Mouse (Mus musculus): ENCODE data around the gene Medag. TPM values are rescaled to one million over a fixed set of nuclear protein-coding genes. Genes with fewer than 3 reads are reported as not detected.

The Medag gene
- polyA plus RNA-seq (2012; rRNA removed) = 1.9 and 3.0 TPM in 2 replicates

GRCm38 (mm10) chr5:149411509-149412193 is at the start of gene Medag:
Medag (plus strand) TSS chr5:149411749.

GRCm38 (mm10) chr5:149439531-149440179 is 28.1 kb downstream of the Medag start, which contains the start of gene Tex26:
Tex26 (plus strand) TSS chr5:149439660.

Other genes starting within 250 kb of the Medag start
- gene Uspl1, start 227.4 kb upstream of the Medag start, polyA plus RNA-seq (2012; rRNA removed) = 32.6 and 33.0 TPM in 2 replicates
- gene Hmgb1, start 227.3 kb upstream of the Medag start, polyA plus RNA-seq (2012; rRNA removed) = 529 and 626 TPM in 2 replicates
- 16.3 and 16.7 TPM in 2 replicates for gene Alox5ap, start 147.0 kb upstream of the Medag start, polyA plus RNA-seq (2012; rRNA removed)
- gene Tex26, start 27.9 kb downstream of the Medag start, polyA plus RNA-seq (2012; rRNA removed) = 1.2 and 1.7 TPM in 2 replicates
- gene Wdr95, start 116.9 kb downstream of the Medag start, polyA plus RNA-seq (2012; rRNA removed) = 0.34 and 0.65 TPM in 2 replicates
- gene Hsph1, start 224.6 kb downstream of the Medag start, polyA plus RNA-seq (2012; rRNA removed) = 93.2 and 107 TPM in 2 replicates